Mouse (Mus musculus): ENCODE measurements around the gene P2rx6.
"Not testable (repeated sequence)": the region's sequence is repeated elsewhere in the genome, so short reads cannot be mapped to it uniquely, and the experiment has no call there.

Gene P2rx6

DNA sequence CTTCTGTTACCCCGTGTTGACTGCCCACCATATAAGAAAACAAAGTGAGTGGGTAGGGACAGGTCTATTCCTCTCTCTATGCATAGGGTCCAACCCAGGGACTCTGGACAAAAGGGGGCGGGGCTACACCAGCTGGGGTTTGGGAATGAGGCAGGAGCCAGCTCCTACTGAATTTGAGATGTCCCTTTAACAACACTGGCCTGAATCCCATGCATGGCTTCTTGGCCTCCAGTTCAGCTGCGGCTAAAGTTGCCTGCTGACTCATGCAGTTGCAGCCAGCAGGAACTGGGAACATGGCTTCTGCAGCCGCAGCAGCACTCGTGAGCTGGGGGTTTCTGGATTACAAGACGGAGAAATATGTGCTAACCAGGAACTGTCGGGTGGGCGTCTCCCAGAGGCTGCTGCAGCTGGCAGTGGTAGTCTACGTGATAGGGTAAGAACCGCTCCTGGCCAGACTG, at the start of gene P2rx6:
Gene P2rx6 (plus strand): TSS at position 135 of the 458 bp plus-strand sequence.
- no peak for DNase-seq

- DNase-seq, result no peak
Observed at GRCm38 (mm10) chr16:17518910-17519309, 42.8 kb upstream of the P2rx6 start.

GRCm38 (mm10) chr16:17524156-17524555, 37.5 kb upstream of the P2rx6 start:
- no peak for DNase-seq

DNA sequence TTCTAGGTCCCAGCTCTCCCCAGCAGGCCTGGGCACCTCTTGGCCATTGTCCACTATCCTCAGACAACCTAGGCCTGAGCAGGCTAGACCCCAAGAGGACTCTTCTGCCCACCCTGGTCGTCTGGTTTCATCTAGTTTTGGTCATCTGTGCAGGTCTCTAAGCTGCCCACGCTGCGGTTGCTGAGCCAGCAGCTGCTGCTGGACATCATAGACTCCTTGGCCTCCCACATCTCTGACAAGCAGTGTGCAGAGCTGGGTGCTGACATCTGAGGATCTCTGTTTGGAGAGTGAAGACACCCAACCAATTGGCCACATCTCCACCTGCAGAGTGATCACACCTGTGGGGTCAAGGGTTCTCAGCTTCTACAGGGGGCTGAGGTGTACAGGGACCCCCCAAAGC, 36.2 kb upstream of the P2rx6 start:
- DNase-seq, result no peak

DNA sequence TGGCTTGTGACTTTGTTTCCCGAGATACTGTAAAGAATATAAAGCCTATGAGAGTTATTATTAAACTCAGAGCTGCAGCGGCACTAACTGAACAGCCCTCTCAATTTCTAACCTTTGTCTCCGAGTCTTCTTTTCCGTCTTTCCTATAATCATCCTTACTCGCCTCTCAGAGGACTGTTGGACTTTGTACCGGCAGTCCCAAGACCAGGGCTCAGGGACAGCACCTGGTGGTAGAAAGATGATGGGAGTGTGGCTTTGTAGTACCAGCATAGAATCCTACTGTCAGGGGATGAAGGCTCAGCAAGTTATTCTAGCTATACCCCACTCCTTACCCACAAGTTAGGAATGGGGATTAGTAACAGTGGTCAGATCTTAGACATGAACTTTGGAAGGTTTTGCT, 35.5 kb upstream of the P2rx6 start:
- no peak for DNase-seq

GRCm38 (mm10) chr16:17527606-17528005, 34.1 kb upstream of the P2rx6 start:
- no peak for DNase-seq

GRCm38 (mm10) chr16:17528276-17528675, 33.4 kb upstream of the P2rx6 start:
- DNase-seq, result no peak

GRCm38 (mm10) chr16:17529981-17530586, 31.6 kb upstream of the P2rx6 start:
- peak in 1 of 2 experiments; percentile 46 for DNase-seq

GRCm38 (mm10) chr16:17530640-17531288, 30.9 kb upstream of the P2rx6 start, which contains the start of gene Thap7:
TSS of gene Thap7 (minus strand) at chr16:17531136.
- DNase-seq, result peak; percentile 95

DNA sequence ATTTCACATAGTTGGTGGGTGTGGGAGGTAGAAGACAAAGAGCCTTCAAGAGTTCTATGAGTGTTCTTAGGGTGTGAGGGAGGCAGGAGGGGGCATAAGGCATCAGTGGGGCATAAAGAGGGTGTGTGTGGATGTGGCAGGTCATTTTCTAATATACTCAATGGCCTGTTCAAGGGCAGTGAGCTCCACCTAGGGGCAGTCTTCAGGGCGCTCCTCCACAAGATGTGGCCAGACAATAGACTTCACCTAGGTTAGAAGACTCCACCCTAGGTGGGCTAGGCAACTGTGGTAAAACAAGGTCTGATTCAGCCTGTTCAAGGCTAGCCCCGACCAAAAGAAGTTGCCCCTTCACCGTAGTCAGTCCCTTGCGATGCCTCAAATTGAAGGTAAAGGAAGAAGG, 29.4 kb upstream of the P2rx6 start:
- peak; percentile 44 to 58 for DNase-seq

- no peak for DNase-seq
Observed at GRCm38 (mm10) chr16:17532676-17533329, 28.9 kb upstream of the P2rx6 start.

DNA sequence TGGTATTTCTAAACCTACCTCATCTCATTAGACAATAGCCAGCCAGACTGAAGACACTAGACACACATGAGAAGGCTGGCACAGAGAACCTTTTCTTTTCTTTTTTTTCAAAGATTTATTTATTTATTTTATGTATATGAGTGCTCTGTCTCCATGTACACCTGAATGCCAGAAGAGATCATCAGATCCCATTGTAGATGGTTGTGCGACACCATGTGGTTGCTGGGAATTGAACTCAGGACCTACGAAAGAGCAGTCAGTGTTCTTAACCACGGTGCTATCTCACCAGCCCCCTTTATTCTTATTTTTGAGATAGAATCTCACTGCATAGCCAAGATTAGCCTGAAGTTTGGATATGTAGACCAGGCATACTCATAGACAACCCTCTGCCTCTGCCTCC, 25.1 kb upstream of the P2rx6 start:
- peak; percentile 42 to 50 for DNase-seq

DNA sequence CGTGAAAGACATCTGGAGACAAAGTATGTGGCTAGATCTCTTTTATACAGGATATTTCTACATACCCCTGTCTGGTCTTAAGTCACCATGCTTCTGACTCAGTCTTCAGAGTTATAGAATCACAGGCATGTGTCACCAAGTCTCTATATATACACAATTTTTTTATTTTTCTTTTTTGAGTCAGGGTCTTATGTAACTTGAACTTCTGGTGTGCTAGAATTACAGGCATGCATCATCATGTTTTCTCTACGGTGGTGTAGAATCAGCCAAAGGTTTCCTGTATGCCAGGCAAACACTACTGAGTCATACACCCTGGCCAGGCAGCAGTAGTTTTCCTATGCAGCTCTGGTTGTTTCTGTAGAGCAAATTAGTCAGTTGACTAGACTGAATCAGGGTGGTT, 19.1 kb upstream of the P2rx6 start:
- DNase-seq, result no peak

DNA sequence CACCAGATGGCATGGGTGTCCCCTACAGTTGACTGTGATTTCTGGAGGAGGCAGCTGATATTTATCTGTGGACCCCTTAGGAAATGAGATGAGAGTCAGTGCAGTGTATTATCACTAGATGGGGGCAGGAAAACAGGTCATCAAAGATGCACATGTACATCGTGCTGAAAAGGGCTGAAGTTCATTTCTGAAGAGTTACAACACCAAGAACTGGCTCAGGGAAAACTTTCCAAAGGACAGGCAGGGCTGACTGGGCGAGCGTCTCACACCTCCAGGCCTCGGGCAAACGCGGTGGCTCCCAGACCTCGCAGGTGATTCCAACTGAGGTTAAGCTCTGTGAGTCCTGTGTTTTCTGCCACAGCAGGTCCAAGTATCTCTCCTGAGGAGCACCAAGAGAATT, 8.8 kb upstream of the P2rx6 start:
- no peak for DNase-seq

GRCm38 (mm10) chr16:17553910-17554685, 7.6 kb upstream of the P2rx6 start:
- no peak for DNase-seq

DNA sequence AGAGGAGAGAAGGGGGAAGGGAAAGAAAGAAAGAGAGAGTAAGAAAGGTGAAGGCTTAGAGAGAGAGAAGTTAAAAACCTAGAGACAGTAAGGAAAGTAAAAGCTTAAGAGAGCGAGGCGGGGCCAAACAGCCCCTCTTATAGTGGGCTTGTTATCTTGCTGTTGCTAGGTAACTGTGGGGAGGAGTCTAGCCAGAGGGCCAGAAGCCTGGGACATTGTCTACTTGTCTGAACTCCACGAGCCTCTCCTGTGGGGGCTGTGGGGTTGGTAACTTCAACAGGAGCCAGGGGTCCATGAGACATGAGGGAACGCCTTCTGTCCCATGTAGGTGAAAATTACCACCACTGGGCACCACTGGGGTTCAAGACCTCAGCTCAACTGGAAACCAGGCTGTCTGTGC, 7.0 kb upstream of the P2rx6 start:
- not testable (repeated sequence) for DNase-seq

- DNase-seq, result no peak
Observed at GRCm38 (mm10) chr16:17556180-17556579, 5.5 kb upstream of the P2rx6 start.

- no peak for DNase-seq
Observed at GRCm38 (mm10) chr16:17556907-17557306, 4.8 kb upstream of the P2rx6 start.

DNA sequence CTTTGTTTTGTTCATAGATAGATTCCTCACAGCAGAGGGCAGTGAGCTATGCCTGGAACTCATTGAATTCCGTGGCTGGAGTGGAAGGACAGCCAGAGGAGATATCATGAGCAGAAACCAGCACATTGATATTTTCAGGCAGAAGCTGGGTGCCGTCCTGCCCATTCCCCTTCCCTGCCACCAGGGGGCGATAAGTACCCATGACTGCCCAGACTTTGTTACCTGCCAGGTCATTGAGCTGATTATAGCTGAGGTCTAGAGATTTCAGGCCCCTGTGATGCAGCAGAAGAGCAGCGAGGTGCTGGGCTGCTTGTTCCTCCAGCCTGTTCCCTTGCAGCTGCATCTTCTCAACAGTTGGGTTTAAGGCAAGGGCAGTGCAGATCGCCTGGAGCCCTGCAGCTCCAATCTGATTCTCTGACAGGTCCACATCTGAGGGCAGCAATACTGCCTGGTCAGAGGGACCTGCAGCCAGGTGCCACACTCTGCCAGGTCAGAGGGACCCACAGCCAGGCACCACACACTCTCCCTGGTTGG, 3.7 kb upstream of the P2rx6 start:
- peak; percentile 71 to 88 for DNase-seq

GRCm38 (mm10) chr16:17558811-17559210, 2.9 kb upstream of the P2rx6 start:
- DNase-seq, result no peak

DNA sequence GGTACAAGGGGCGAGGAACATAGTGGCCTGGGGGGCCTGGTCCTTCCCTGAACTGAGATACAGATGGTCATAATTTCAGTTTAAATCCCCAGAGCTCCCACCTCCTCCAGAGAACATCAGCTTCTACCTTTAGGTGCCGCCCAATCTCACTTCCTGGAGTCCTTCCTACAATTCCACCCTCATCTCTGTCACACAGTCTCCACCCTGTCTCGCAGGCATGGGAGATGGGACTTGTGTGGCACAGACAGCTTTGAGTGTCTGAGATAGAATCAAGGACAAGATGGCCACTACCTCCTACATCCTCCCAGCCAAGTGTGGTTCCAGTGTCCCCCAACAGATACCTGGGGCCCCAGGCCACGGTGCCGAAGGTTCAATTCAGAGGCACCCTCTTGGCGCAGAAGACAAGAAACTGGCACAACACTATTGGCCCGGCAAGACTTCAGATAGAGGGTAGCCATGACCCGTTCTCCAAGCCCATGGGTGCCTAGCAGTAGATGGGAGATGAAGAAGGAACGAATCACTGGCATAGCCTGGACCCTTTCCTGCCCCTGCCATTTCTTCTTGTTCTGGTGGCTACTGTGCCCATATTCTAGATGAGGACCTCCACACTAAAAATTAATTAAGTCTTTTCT, 2.2 kb upstream of the P2rx6 start:
- DNase-seq, result no peak

DNA sequence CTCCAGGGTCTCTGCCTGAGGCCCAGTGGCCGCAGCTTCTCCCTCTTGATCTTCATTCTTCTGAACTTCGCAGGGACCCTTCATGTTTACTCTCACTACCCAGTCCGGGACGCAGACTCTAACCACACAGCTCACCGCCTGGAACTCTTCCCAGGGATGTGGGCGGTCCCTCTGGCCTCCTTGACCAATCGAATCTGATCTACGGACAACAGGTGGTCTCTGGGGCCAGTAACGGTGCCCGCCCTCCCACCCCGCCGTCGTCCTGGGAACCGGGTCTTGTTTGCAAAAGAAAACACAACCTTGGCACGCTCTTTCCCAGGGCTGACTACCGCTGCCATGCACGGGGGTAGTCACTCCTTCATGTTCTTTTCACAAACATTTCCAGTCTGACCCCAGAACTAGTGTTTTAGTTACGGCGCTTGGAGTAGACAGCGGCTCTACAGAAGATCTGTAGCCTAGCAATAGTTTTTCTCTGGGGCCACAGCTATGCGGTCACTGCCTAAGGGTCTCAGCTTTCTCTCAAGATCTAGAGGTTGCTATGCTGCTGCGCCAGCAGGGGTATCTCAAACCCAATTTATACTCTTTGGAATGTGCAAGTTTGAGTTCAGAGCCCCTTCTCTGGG, 446 bp upstream of the P2rx6 start, which contains the start of gene Lrrc74b:
Gene Lrrc74b (minus strand): TSS at position 120 of the 623 bp plus-strand sequence.
- no peak for DNase-seq

Data from cerebellum, adult 18-20 months (tissue).